Mouse (Mus musculus) heart, postnatal 0 days (tissue): ENCODE results near the gene Nubpl. TPM values are rescaled to one million over a fixed set of nuclear protein-coding genes. Genes with fewer than 3 reads are reported as not detected.

Experiments used
- ATAC-seq: fragments of 200-750 bp; cut with Nextera tagmentation; 2 replicates; pipeline ENCODE4 v1.8.0; 2017; ENCODE audit warnings: low read depth, moderate number of reproducible peaks, moderate library complexity; ENCODE audit not compliant: insufficient read depth
- DNase-seq: peaks from one replicate; pipeline ENCODE4 v3.0.0-alpha.2; 2016; ENCODE audit warnings: low spot score
- H3K27ac ChIP-seq: fragments of 300-500 bp; sonication (generic); 2 replicates; pipeline ENCODE4 v1.5.1; 2014; ENCODE audit warnings: low read depth, mild to moderate bottlenecking
- H3K27me3 ChIP-seq: fragments of 300-500 bp; sonication (generic); 2 replicates; pipeline ENCODE4 v1.6.1; 2014; ENCODE audit warnings: low read length, mixed read lengths; ENCODE audit not compliant: control insufficient read depth, insufficient read depth
- H3K36me3 ChIP-seq: fragments of 300-500 bp; sonication (generic); replicated peaks from 2 replicates; pipeline ENCODE4 v1.6.1; 2014; ENCODE audit warnings: low read length, mixed read lengths; ENCODE audit not compliant: control insufficient read depth, insufficient read depth
- H3K4me1 ChIP-seq: fragments of 300-500 bp; sonication (generic); 2 replicates; pipeline ENCODE4 v1.6.1; 2014; ENCODE audit warnings: antibody characterized with exemption; ENCODE audit not compliant: control insufficient read depth, insufficient read depth
- H3K4me2 ChIP-seq: fragments of 300-500 bp; sonication (generic); 2 replicates; pipeline ENCODE4 v1.6.1; 2014; ENCODE audit warnings: low read depth, mild to moderate bottlenecking, low read length, moderate library complexity
- H3K4me3 ChIP-seq: fragments of 300-500 bp; sonication (generic); 2 replicates; pipeline ENCODE4 v1.5.1; 2014; ENCODE audit warnings: low read depth, low read length
- H3K9ac ChIP-seq: fragments of 300-500 bp; sonication (generic); replicated peaks from 2 replicates; pipeline ENCODE4 v1.6.1; 2014; ENCODE audit warnings: low read depth, low read length, mixed read lengths
- H3K9me3 ChIP-seq: fragments of 300-500 bp; sonication (generic); replicated peaks from 2 replicates; pipeline ENCODE4 v1.6.1; 2016; ENCODE audit warnings: low read length; ENCODE audit not compliant: control insufficient read depth
- CTCF ChIP-seq: IDR thresholded peaks from 2 replicates; pipeline ENCODE4 v1.5.1; 2016; ENCODE audit warnings: antibody characterized with exemption, control low read depth, low read depth
- EP300 ChIP-seq: IDR thresholded peaks from 2 replicates; pipeline ENCODE4 v1.6.1; 2016; ENCODE audit warnings: antibody characterized with exemption, low read depth
- WGBS: fragments of 180-500 bp; shearing (Covaris S2); extraction: QIAGEN DNeasy Blood & Tissue Kit; methylation state at CpG from one replicate; pipeline ENCODE4 v1.1.7; 2014; 5-methylcytosine and 5-hydroxymethylcytosine counted together
- polyA plus RNA-seq: library from polyadenylated mRNA; unstranded; fragments of >200 nt; fragmentation: Nextera tagmentation; extraction: Ambion mirVana; gene quantifications from 2 replicates; pipeline ENCODE4 v1.2.1, GENCODE M21; 2015
- total RNA-seq: library from RNA; depleted of rRNA; stranded (reverse); fragments of >200 nt; gene quantifications from 2 replicates; pipeline ENCODE4 v1.2.3, GENCODE M21; 2014; ENCODE audit warnings: low replicate concordance

The Nubpl gene
- total and polyA plus RNA-seq, 2 experiments from 2014 or later = 9.0 to 9.9 TPM

DNA sequence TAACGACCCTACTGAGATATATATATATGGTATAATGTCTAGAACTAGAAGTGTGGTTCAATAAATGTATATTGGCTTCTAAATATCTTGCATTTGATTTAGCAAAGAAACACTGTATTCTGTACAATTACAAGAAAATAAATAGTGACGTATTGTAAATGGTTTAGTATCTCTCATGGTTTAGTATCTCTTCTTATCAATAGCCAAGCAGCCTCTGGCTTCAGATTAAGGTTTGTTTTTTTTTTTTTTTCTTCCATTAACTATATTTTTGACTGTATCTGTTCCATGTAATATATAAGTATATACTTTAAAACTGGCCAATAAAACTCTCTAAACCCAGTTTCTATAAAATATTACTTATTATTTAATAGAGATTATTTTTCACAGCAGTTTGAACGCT lies 31.5 kb downstream of the Nubpl start:
- ATAC-seq (no peak), DNase-seq (no peak)
- 83% methylated on average over 3 of the region's 3 CpGs for WGBS
- Histone ChIP-seq H3K4me1 (peaks cover 7% of the 10 kb centered on the region; the same call in 1 of the 2 replicates), H3K9me3 (no peaks in the 10 kb centered on the region), H3K36me3 (no peaks in the 10 kb centered on the region), H3K4me3 (no peak overlapping the region), H3K27me3 (no peaks in the 10 kb centered on the region), H3K27ac (no peak overlapping the region), H3K9ac (no peak overlapping the region), H3K4me2 (no peak overlapping the region)
- TF ChIP-seq CTCF (no peak), EP300 (no peak)

- Histone ChIP-seq H3K4me2 (peak overlapping the region; percentile 38), H3K4me3 (no peak overlapping the region), H3K27ac (no peak overlapping the region), H3K4me1 (no peaks in the 10 kb centered on the region), H3K36me3 (no peaks in the 10 kb centered on the region), H3K9ac (no peak overlapping the region), H3K27me3 (no peaks in the 10 kb centered on the region), H3K9me3 (no peaks in the 10 kb centered on the region)
- DNase-seq (no peak), ATAC-seq (no peak)
- no peak for TF ChIP-seq CTCF
- TF ChIP-seq EP300 = no peak
- WGBS = 18% methylated on average over 10 of the region's 10 CpGs
These were observed 34.7 kb downstream of the Nubpl start for GRCm38 (mm10) chr12:52132256-52132655.

- no peaks in the 10 kb centered on the region for H3K36me3 ChIP-seq
- DNase-seq = no peak
- 94% methylated on average over 4 of the region's 4 CpGs for WGBS
These were observed 40.8 kb downstream of the Nubpl start for GRCm38 (mm10) chr12:52138296-52138695.

GRCm38 (mm10) chr12:52146639-52147038 lies 49.1 kb downstream of the Nubpl start:
- no peaks in the 10 kb centered on the region for H3K27me3 ChIP-seq
- no peak overlapping the region for H3K4me3 ChIP-seq
- H3K4me2 ChIP-seq = no peak overlapping the region
- WGBS = 76% methylated on average over 2 of the region's 2 CpGs
- no peak for TF ChIP-seq CTCF
- TF ChIP-seq EP300 = no peak
- no peaks in the 10 kb centered on the region for H3K36me3 ChIP-seq
- H3K9ac ChIP-seq = no peak overlapping the region
- H3K4me1 ChIP-seq = no peaks in the 10 kb centered on the region
- H3K27ac ChIP-seq = no peak overlapping the region
- H3K9me3 ChIP-seq = no peaks in the 10 kb centered on the region
- ATAC-seq (no peak), DNase-seq (no peak)

More at GRCm38 (mm10) chr12:52138296-52138695, 40.8 kb downstream of the Nubpl start:
- Histone ChIP-seq H3K27me3 (no peaks in the 10 kb centered on the region), H3K4me2 (no peak overlapping the region), H3K27ac (no peak overlapping the region), H3K4me3 (no peak overlapping the region), H3K4me1 (no peaks in the 10 kb centered on the region), H3K9ac (no peak overlapping the region), H3K9me3 (no peaks in the 10 kb centered on the region)
- ATAC-seq = no peak
- TF ChIP-seq EP300 (no peak), CTCF (no peak)

GRCm38 (mm10) chr12:52149448-52149847 lies 51.9 kb downstream of the Nubpl start:
- H3K27me3 ChIP-seq = no peaks in the 10 kb centered on the region
- 47% methylated on average over 3 of the region's 3 CpGs for WGBS
- no peak overlapping the region for H3K4me2 ChIP-seq
- no peak overlapping the region for H3K9ac ChIP-seq
- no peak for TF ChIP-seq EP300
- no peak for TF ChIP-seq CTCF
- no peak overlapping the region for H3K4me3 ChIP-seq
- ATAC-seq = no peak
- no peak for DNase-seq
- no peaks in the 10 kb centered on the region for H3K4me1 ChIP-seq
- H3K36me3 ChIP-seq = no peaks in the 10 kb centered on the region
- no peak overlapping the region for H3K27ac ChIP-seq
- no peaks in the 10 kb centered on the region for H3K9me3 ChIP-seq

GRCm38 (mm10) chr12:52152071-52152470 lies 54.5 kb downstream of the Nubpl start:
- DNase-seq = no peak
- H3K27ac ChIP-seq = no peak overlapping the region
- TF ChIP-seq CTCF (no peak), EP300 (no peak)
- H3K4me1 ChIP-seq = no peaks in the 10 kb centered on the region
- no peaks in the 10 kb centered on the region for H3K9me3 ChIP-seq
- no peak overlapping the region for H3K4me3 ChIP-seq
- no peak overlapping the region for H3K9ac ChIP-seq
- no peaks in the 10 kb centered on the region for H3K36me3 ChIP-seq
- ATAC-seq = no peak
- WGBS = 83% methylated on average over 3 of the region's 3 CpGs
- H3K27me3 ChIP-seq = no peaks in the 10 kb centered on the region
- no peak overlapping the region for H3K4me2 ChIP-seq
